Mouse (Mus musculus) MEL (cell line): ENCODE results near the gene Pheta2. TPM values are rescaled to one million over a fixed set of nuclear protein-coding genes. Genes with fewer than 3 reads are reported as not detected.
A peak's percentile ranks its signal among the peaks of the same experiment; 100 is the strongest.
"Not testable (repeated sequence)": the region's sequence is repeated elsewhere in the genome, so short reads cannot be mapped to it uniquely, and the experiment has no call there.

Experiments used
- DNase-seq: peaks from one replicate; pipeline ENCODE4 v3.0.0; 2011; ENCODE audit warnings: low read depth, low spot score
- H3K27ac ChIP-seq: 2 replicates; pipeline ENCODE4 v1.5.1; 2012; ENCODE audit warnings: low read depth, mild to moderate bottlenecking, control low read depth, low read length, moderate library complexity; ENCODE audit not compliant: control insufficient read depth
- H3K27me3 ChIP-seq, 2 experiments: fragments of 150-350 bp in 1 of 2; sonication (generic) in 1 of 2; 2 replicates each; pipeline ENCODE4 v1.6.1; 2012; ENCODE audit warnings: low read length in 2 of 2, mild to moderate bottlenecking in 2 of 2, improper control_type of control experiment in 1 of 2, moderate library complexity in 1 of 2; ENCODE audit not compliant: insufficient read depth in 2 of 2, control insufficient read depth in 1 of 2
- H3K36me3 ChIP-seq, 2 experiments: 2 replicates each; pipeline ENCODE4 v1.6.1; 2012 to 2014; ENCODE audit warnings: low read length in 2 of 2, improper control_type of control experiment in 1 of 2, inconsistent platforms in 1 of 2, mild to moderate bottlenecking in 1 of 2; ENCODE audit not compliant: insufficient read depth in 2 of 2, control insufficient read depth in 1 of 2
- H3K4me1 ChIP-seq, 2 experiments: fragments of 150-350 bp in 1 of 2; sonication (generic) in 1 of 2; 2 replicates each; pipeline ENCODE4 v1.6.1; 2012; ENCODE audit warnings: low read length in 2 of 2, improper control_type of control experiment in 1 of 2, mild to moderate bottlenecking in 1 of 2; ENCODE audit not compliant: insufficient read depth in 2 of 2, control insufficient read depth in 1 of 2
- H3K4me3 ChIP-seq, 2 experiments: fragments of 150-350 bp in 1 of 2; sonication (generic) in 1 of 2; 2 replicates each; pipeline ENCODE4 v1.5.1; 2012; ENCODE audit warnings: low read depth in 2 of 2, low read length in 2 of 2, mild to moderate bottlenecking in 2 of 2, moderate library complexity in 2 of 2, control low read depth in 1 of 2, improper control_type of control experiment in 1 of 2; ENCODE audit not compliant: control insufficient read depth in 1 of 2, insufficient read depth in 1 of 2
- H3K79me2 ChIP-seq: 2 replicates; pipeline ENCODE4 v1.6.1; 2012; ENCODE audit warnings: mild to moderate bottlenecking, low read length, moderate library complexity; ENCODE audit not compliant: control insufficient read depth, poor library complexity, insufficient read depth
- H3K9ac ChIP-seq: 2 replicates; pipeline ENCODE4 v1.6.1; 2012; ENCODE audit warnings: low read depth, mild to moderate bottlenecking, control low read depth, low read length, moderate library complexity; ENCODE audit not compliant: control insufficient read depth, poor library complexity, severe bottlenecking
- H3K9me3 ChIP-seq: fragments of 150-350 bp; sonication (generic); replicated peaks from 2 replicates; pipeline ENCODE4 v1.6.1; 2012; ENCODE audit warnings: mild to moderate bottlenecking, low read length, improper control_type of control experiment, moderate library complexity; ENCODE audit not compliant: insufficient read depth
- CTCF ChIP-seq, 3 experiments: IDR thresholded peaks in 2 of 3; conservative IDR thresholded peaks in 1 of 3; 2 replicates each; pipeline ENCODE4 v1.5.1; 2011 to 2012; ENCODE audit warnings: low read length in 3 of 3, low read depth in 2 of 3, mild to moderate bottlenecking in 2 of 3, improper control_type of control experiment in 1 of 3, inconsistent platforms in 1 of 3, mixed read lengths in 1 of 3, moderate library complexity in 1 of 3; ENCODE audit not compliant: control insufficient read depth in 1 of 3, insufficient read depth in 1 of 3, poor library complexity in 1 of 3, severe bottlenecking in 1 of 3
- ELF1 ChIP-seq: IDR thresholded peaks from 2 replicates; pipeline ENCODE4 v1.6.1; 2014; ENCODE audit warnings: low read depth, mild to moderate bottlenecking, inconsistent platforms, low read length, improper control_type of control experiment, moderate library complexity
- GATA1 ChIP-seq: IDR thresholded peaks from 2 replicates; pipeline ENCODE4 v1.6.1; 2011; ENCODE audit warnings: low read depth, low read length, improper control_type of control experiment
- JUND ChIP-seq: IDR thresholded peaks from 2 replicates; pipeline ENCODE4 v1.6.1; 2011; ENCODE audit warnings: low read depth, mild to moderate bottlenecking, improper control_type of control experiment, low read length
- MEF2A ChIP-seq: IDR thresholded peaks from 2 replicates; pipeline ENCODE4 v1.6.1; 2014; ENCODE audit warnings: low read depth, mild to moderate bottlenecking, inconsistent platforms, low read length, improper control_type of control experiment; ENCODE audit not compliant: poor library complexity, insufficient replicate concordance, severe bottlenecking; ENCODE audit errors: extremely low read depth
- POLR2AphosphoS5 ChIP-seq: IDR thresholded peaks from 2 replicates; pipeline ENCODE4 v1.6.1; 2012; ENCODE audit warnings: low read depth, borderline replicate concordance, mild to moderate bottlenecking, inconsistent platforms, low read length, moderate library complexity, mixed read lengths
- RAD21 ChIP-seq: IDR thresholded peaks from 2 replicates; pipeline ENCODE4 v1.6.1; 2011; ENCODE audit warnings: mild to moderate bottlenecking, low read depth, low read length, improper control_type of control experiment
- RCOR1 ChIP-seq: IDR thresholded peaks from 2 replicates; pipeline ENCODE4 v1.6.1; 2012; ENCODE audit warnings: low read depth, mild to moderate bottlenecking, inconsistent platforms, low read length, improper control_type of control experiment
- TCF12 ChIP-seq: IDR thresholded peaks from 2 replicates; pipeline ENCODE4 v1.6.1; 2014; ENCODE audit warnings: low read depth, mild to moderate bottlenecking, inconsistent platforms, low read length, improper control_type of control experiment, moderate library complexity
- ZC3H11A ChIP-seq: IDR thresholded peaks from 2 replicates; pipeline ENCODE4 v1.6.1; 2012; ENCODE audit warnings: low read depth, mild to moderate bottlenecking, inconsistent platforms, low read length, improper control_type of control experiment
- ZMIZ1 ChIP-seq: IDR thresholded peaks from 2 replicates; pipeline ENCODE4 v1.6.1; 2012; ENCODE audit warnings: low read depth, mild to moderate bottlenecking, inconsistent platforms, low read length, improper control_type of control experiment, moderate library complexity
- polyA plus RNA-seq, 2 experiments: library from polyadenylated mRNA; stranded (reverse) in 1 of 2; unstranded in 1 of 2; fragments of >175 nt in 1 of 2; fragments of >200 nt in 1 of 2; gene quantifications; 2 replicates each; pipeline versions ENCODE4 v1.2.1 to v1.2.4; 2012; ENCODE audit warnings: low replicate concordance in 2 of 2, low read depth in 1 of 2; ENCODE audit not compliant: insufficient read length in 2 of 2, insufficient read depth in 1 of 2, missing spikeins in 1 of 2
- total RNA-seq: library from RNA; depleted of rRNA; stranded (reverse); fragments of 300-350 nt; gene quantifications from 2 replicates; pipeline ENCODE4 v1.2.3, GENCODE M21; 2012

Pheta2 gene
- total and polyA plus RNA-seq, 3 experiments: 34.9 to 39.3 TPM; not detected in 1

GRCm38 (mm10) chr15:82361459-82362018 is 22.8 kb downstream of the Pheta2 start:
- peak; percentile 43 for DNase-seq
- no peaks in the 10 kb centered on the region for H3K27me3 ChIP-seq
- H3K4me1 ChIP-seq: peaks cover 8 to 13% of the 10 kb centered on the region in 2 experiments
- peaks cover 0 to 3% of the 10 kb centered on the region in 2 experiments; a peak in 2 of 4 replicates for H3K36me3 ChIP-seq
- H3K9ac ChIP-seq: no peak overlapping the region
- H3K79me2 ChIP-seq: no peaks in the 10 kb centered on the region
- H3K9me3 ChIP-seq: no peaks in the 10 kb centered on the region
- TF ChIP-seq ELF1 (peak; percentile 21; the same call in 1 of the 2 replicates), JUND (no peak), GATA1 (no peak), RAD21 (peak; percentile 31), ZC3H11A (peak; percentile 26), CTCF (IDR thresholded peaks at IDR 0.05 in 2 of 3, conservative IDR thresholded peaks at IDR 0.05 in 1 of 3; ENCODE audit: control insufficient read depth in 1 of 3, insufficient read depth in 1 of 3, low read depth in 2 of 3, low read length in 3 of 3, poor library complexity in 1 of 3, severe bottlenecking in 1 of 3) (peak in 2 of 3 experiments; percentile 25 to 27; a peak in 3 of 6 replicates), MEF2A (no peak)
- no peak overlapping the region for H3K4me3 ChIP-seq
- H3K27ac ChIP-seq: no peak overlapping the region

GRCm38 (mm10) chr15:82362234-82362633 is 23.5 kb downstream of the Pheta2 start:
- no peak for DNase-seq

GRCm38 (mm10) chr15:82363801-82364200 is 25.1 kb downstream of the Pheta2 start:
- not testable (repeated sequence) for H3K27me3 ChIP-seq, H3K36me3 ChIP-seq, H3K9ac ChIP-seq, H3K79me2 ChIP-seq, H3K9me3 ChIP-seq, H3K27ac ChIP-seq, DNase-seq, H3K4me3 ChIP-seq
- peaks cover 8 to 13% of the 10 kb centered on the region in 2 experiments for H3K4me1 ChIP-seq

More at GRCm38 (mm10) chr15:82362234-82362633, 23.5 kb downstream of the Pheta2 start:
- Histone ChIP-seq H3K9me3 (no peaks in the 10 kb centered on the region), H3K27me3 (no peaks in the 10 kb centered on the region), H3K79me2 (no peaks in the 10 kb centered on the region), H3K27ac (no peak overlapping the region), H3K4me3 (no peak overlapping the region), H3K4me1 (peaks cover 8 to 13% of the 10 kb centered on the region in 2 experiments), H3K36me3 (peaks cover 0 to 3% of the 10 kb centered on the region in 2 experiments; a peak in 2 of 4 replicates), H3K9ac (no peak overlapping the region)
- TF ChIP-seq ZMIZ1: no peak
- no peak for TF ChIP-seq MEF2A
- no peak for TF ChIP-seq ELF1
- no peak for TF ChIP-seq GATA1
- TF ChIP-seq JUND: no peak
- TF ChIP-seq POLR2AphosphoS5: no peak
- no peak for TF ChIP-seq RCOR1
- TF ChIP-seq TCF12: no peak

GRCm38 (mm10) chr15:82364561-82364960 is 25.8 kb downstream of the Pheta2 start:
- not testable (repeated sequence) for H3K79me2 ChIP-seq, H3K36me3 ChIP-seq, H3K27me3 ChIP-seq, H3K9me3 ChIP-seq
- peak overlapping the region; percentile 96 for H3K27ac ChIP-seq
- peaks cover 8 to 13% of the 10 kb centered on the region in 2 experiments for H3K4me1 ChIP-seq
- peak overlapping the region; percentile 75 to 78 for H3K4me3 ChIP-seq
- DNase-seq: peak; percentile 42
- H3K9ac ChIP-seq: peak overlapping the region; percentile 77
